Mouse (Mus musculus) neural tube, embryonic 14.5 days (tissue): Measurements from ENCODE around the gene Eif2s3y. TPM values are rescaled to one million over a fixed set of nuclear protein-coding genes. Genes with fewer than 3 reads are reported as not detected.

Experiments used
- ATAC-seq: fragments of 200-750 bp; cut with Nextera tagmentation; 2 replicates; pipeline ENCODE4 v1.8.0; 2017; ENCODE audit warnings: low read depth, mild to moderate bottlenecking, moderate TSS enrichment, moderate library complexity
- H3K27ac ChIP-seq: fragments of 300-500 bp; sonication (generic); 2 replicates; pipeline ENCODE4 v1.5.1; 2014; ENCODE audit warnings: low read depth, mild to moderate bottlenecking, control low read depth, low read length, moderate library complexity, mixed read lengths
- H3K27me3 ChIP-seq: fragments of 300-500 bp; sonication (generic); 2 replicates; pipeline ENCODE4 v1.6.1; 2014; ENCODE audit warnings: low read length; ENCODE audit not compliant: control insufficient read depth, insufficient read depth
- H3K36me3 ChIP-seq: fragments of 300-500 bp; sonication (generic); 2 replicates; pipeline ENCODE4 v1.6.1; 2014; ENCODE audit warnings: low read length, mixed read lengths; ENCODE audit not compliant: control insufficient read depth, insufficient read depth
- H3K4me1 ChIP-seq: fragments of 300-500 bp; sonication (generic); 2 replicates; pipeline ENCODE4 v1.6.1; 2014; ENCODE audit warnings: low read length; ENCODE audit not compliant: control insufficient read depth, insufficient read depth
- H3K4me2 ChIP-seq: fragments of 300-500 bp; sonication (generic); 2 replicates; pipeline ENCODE4 v1.6.1; 2014; ENCODE audit warnings: mild to moderate bottlenecking, low read depth, low read length, control low read depth
- H3K4me3 ChIP-seq: fragments of 300-500 bp; sonication (generic); 2 replicates; pipeline ENCODE4 v1.5.1; 2014; ENCODE audit warnings: low read depth, low read length, control low read depth, mixed read lengths
- H3K9ac ChIP-seq: fragments of 300-500 bp; sonication (generic); replicated peaks from 2 replicates; pipeline ENCODE4 v1.6.1; 2014; ENCODE audit warnings: low read depth, mild to moderate bottlenecking, control low read depth, low read length, mixed read lengths
- H3K9me3 ChIP-seq: fragments of 300-500 bp; sonication (generic); 2 replicates; pipeline ENCODE4 v1.6.1; 2016; ENCODE audit warnings: low read length; ENCODE audit not compliant: control insufficient read depth
- WGBS: fragments of 180-500 bp; shearing (Covaris S2); extraction: QIAGEN DNeasy Blood & Tissue Kit; methylation state at CpG from one replicate; pipeline ENCODE4 v1.1.7; 2014; 5-methylcytosine and 5-hydroxymethylcytosine counted together
- microRNA-seq: library from miRNA; unstranded; fragments of <30 nt; microRNA quantifications from one replicate; pipeline ENCODE4, GENCODE M21; 2016
- polyA plus RNA-seq: library from polyadenylated mRNA; unstranded; fragments of >200 nt; fragmentation: Nextera tagmentation; extraction: Ambion mirVana; gene quantifications from 2 replicates; pipeline ENCODE4 v1.2.1, GENCODE M21; 2014

The Eif2s3y gene
- 56.5 TPM in 1 of 2 replicates, not detected in the other for polyA plus RNA-seq

GRCm38 (mm10) chrY:1009882-1010751 lies at the start of gene Eif2s3y:
Eif2s3y (plus strand) TSS chrY:1010543.
- Histone ChIP-seq H3K27ac (no peak within 1 kb of the TSS), H3K36me3 (no peaks in the 10 kb centered on the region), H3K9ac (no peak within 1 kb of the TSS), H3K4me1 (no peaks in the 10 kb centered on the region), H3K4me3 (peak within 1 kb of the TSS; percentile 30), H3K4me2 (0 out of 2 replicates have a peak within 1 kb of the TSS, but pooled peaks have one; percentile 20), H3K9me3 (no peaks in the 10 kb centered on the region), H3K27me3 (no peaks in the 10 kb centered on the region)
- 39% methylated on average over 19 of the region's 31 CpGs for WGBS
- peak; percentile 93 for ATAC-seq

Small RNA genes lying within 50 kb of the gene (microRNA-seq; reads per million reads assigned to microRNA genes)
- gene Gm47281: not detected

Other genes starting within 250 kb of the Eif2s3y start
- not detected in 2 replicates for gene Zfy1, start 213.1 kb upstream of the Eif2s3y start, polyA plus RNA-seq
- 0.12 TPM in 1 of 2 replicates, not detected in the other for gene Uba1y, start 191.9 kb upstream of the Eif2s3y start, polyA plus RNA-seq
- 27.7 TPM in 1 of 2 replicates, not detected in the other for gene Kdm5d, start 112.8 kb upstream of the Eif2s3y start, polyA plus RNA-seq
- 24.1 TPM in 1 of 2 replicates, not detected in the other for gene Uty, start 235.2 kb downstream of the Eif2s3y start, polyA plus RNA-seq